Mouse (Mus musculus) naive thymus-derived CD4-positive, alpha-beta T cell, adult 2 months (primary cell): ENCODE results near the gene Angel1.

Source experiments
- DNase-seq: peaks from one replicate; pipeline ENCODE4 v3.0.0-alpha.2; 2011; ENCODE audit warnings: low read depth

Angel1 gene

DNA sequence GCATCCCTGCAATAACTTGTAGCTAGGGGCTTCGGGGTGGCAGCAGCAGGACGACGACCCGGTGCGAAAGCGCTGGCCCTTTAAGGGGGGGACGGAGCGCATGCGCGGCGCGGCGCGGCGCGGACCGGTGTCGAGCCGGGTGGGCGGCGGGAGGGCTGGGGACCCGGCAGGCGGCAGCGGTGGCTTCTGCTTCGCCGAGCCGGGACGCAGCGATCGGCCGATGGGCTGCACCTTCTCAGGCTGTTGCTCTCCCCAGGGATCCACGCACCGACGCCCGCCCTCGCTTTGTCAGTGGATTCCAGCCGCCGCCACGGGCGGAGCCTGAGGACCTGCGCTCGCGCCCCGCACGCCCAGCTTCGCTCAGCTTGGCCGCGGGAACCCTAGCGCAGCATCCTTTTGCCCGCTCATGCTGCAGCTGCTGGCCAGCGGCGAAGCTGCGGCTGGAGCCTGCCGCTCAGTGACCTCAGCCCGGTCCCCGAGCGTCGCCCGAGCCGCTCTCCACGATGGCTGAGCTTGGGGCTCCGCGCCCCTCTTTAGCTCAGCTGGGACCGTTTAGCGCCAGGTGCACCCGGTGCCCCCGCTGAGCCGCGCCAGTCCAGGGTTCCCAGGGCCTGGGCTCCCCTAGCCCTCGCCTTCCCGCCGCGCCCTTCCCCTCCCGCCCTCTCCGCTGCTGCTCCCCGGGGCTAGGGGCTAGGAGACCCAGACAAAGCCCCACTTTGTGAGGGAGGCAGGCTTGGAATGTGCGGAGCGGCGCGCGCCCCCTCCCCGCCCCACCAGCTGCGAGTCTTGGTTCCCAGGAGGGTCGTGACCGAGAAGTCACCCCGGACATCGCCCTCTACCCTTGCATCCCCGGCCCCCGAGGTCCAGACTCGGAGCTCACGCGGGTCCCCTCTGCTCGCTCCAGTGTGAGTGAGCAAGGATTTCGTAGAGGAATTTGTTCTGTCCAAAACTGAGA is 47.4 kb downstream of the Angel1 start, which contains the start of gene Vash1:
Vash1 (plus strand) TSS at position 110 of the 955 bp plus-strand sequence.
- peak; percentile 41 for DNase-seq

- DNase-seq, result no peak
Observed at GRCm38 (mm10) chr12:86672507-86672906, 53.8 kb downstream of the Angel1 start.

DNA sequence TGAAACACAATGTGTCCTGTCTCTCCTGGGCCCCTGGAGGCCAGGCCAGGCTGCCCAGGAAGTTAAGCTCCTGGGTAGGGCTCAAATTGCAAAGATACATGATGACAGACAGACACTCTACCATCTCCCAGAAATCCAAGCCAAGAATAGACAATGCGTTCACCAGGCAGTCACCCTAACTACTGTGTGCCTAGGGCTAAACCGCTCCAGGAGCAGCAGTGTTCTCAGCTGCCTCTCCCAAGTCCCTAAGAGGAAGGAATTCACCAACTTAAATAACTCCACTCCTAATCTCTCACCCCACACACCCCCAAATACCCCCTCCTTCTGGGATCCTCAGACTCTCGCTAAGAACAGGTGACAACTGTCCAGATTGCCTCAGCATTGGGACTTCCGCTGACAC is 54.2 kb downstream of the Angel1 start:
- no peak for DNase-seq

GRCm38 (mm10) chr12:86668404-86668803 is 57.9 kb downstream of the Angel1 start:
- DNase-seq, result no peak

DNA sequence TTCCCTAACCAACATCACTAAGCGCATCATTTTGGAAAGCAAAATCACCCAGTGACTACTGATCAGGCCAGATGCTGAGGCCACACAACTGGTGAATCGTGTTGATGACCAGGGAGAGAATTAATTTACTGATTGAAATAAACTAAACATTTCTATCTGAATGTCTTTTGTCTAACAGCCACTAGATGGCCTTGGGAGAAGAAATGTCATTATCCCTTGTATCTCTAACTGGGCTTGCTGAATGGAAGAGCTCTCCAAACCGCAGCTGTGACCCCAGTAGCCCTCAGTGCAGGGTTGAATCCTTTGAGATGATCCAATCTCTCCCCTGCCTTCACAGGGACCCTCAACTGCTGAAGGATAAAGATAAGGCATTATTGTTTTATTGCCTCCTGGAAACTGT is 60.6 kb downstream of the Angel1 start:
- no peak for DNase-seq

DNA sequence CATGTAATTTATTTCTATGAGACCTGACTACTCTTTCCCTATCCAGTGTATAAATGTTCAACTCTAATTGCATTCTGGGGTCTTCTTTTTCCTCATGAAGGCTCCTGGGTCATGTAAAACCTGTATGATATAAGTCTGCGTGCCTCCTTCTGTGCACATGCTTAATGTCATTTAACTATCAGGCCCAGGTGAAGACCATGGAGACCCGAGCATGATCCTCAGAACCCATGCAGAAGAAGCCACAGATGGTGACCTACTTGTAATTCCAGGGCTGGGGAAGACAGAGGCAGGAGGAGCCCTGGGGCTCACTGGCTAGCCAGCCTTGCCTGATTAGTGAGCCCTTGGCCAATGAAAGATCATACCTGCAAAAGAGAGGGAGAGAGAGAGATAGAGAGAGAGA is 65.8 kb downstream of the Angel1 start:
- DNase-seq, result no peak

- DNase-seq, result no peak
Observed at GRCm38 (mm10) chr12:86659447-86659968, 66.8 kb downstream of the Angel1 start.

DNA sequence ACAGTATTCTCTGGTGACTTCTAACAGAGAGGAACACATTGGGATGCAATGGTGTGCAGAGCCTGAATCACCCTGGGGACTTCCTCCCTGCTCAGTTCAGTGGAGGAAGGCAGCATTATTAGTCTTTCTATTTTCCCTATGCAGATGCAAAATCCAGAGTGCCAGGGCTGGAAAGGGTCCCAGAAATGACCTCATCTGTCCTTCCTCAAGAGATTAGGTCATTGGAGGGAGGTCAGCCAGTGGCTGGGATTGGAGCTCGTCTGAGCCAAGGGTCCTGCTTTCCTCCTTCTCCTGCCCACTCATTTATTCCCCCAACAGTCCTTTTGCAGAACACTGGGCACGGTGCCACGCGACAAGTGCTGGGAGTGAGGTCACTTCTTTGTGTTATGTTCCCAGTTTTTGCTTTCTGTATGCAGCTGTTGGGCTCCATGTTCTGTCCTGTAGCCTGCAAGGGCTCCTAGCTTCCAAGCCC is 73.7 kb downstream of the Angel1 start:
- DNase-seq, result no peak

- DNase-seq, result no peak
Observed at GRCm38 (mm10) chr12:86651301-86651860, 74.9 kb downstream of the Angel1 start.
